Mouse (Mus musculus): ENCODE measurements at regions not wholly inside any gene's neighbourhood (a gene's known extent, or its start where the extent isn't known, plus 50 kb on each side); places are given as distances from the start of the nearest gene placed in this dataset.

- Histone ChIP-seq H3K4me1 (replicated peaks) (peaks cover 29% of the 10 kb centered on the region), H3K4me3 (replicated peaks) (no peak overlapping the region), H3K9me3 (no peaks in the 10 kb centered on the region), H3K4me2 (no peak overlapping the region), H3K27me3 (no peaks in the 10 kb centered on the region), H3K27ac (no peak overlapping the region), H3K9ac (replicated peaks) (no peak overlapping the region), H3K36me3 (no peaks in the 10 kb centered on the region)
- ATAC-seq (ENCODE audit: insufficient number of reproducible peaks, insufficient read depth, low FRiP score, low TSS enrichment, low read depth), result no peak
- WGBS, result 45% methylated on average over 13 of the region's 13 CpGs
Observed at GRCm38 (mm10) chr13:56362646-56363045, 63.7 kb upstream of the Gm3045 start.

GRCm38 (mm10) chr13:56369600-56369999 is 56.8 kb upstream of the Gm3045 start:
- H3K9ac ChIP-seq (replicated peaks), result no peak overlapping the region
- no peaks in the 10 kb centered on the region for H3K27me3 ChIP-seq
- no peak overlapping the region for H3K4me2 ChIP-seq
- ATAC-seq (ENCODE audit: insufficient number of reproducible peaks, insufficient read depth, low FRiP score, low TSS enrichment, low read depth), result no peak
- peaks cover 34% of the 10 kb centered on the region for H3K4me1 ChIP-seq (replicated peaks)
- no peaks in the 10 kb centered on the region for H3K9me3 ChIP-seq
- no peak overlapping the region for H3K4me3 ChIP-seq (replicated peaks)
- H3K36me3 ChIP-seq, result no peaks in the 10 kb centered on the region
- 77% methylated on average over 2 of the region's 2 CpGs for WGBS
- no peak overlapping the region for H3K27ac ChIP-seq

GRCm38 (mm10) chr13:56371374-56371773 is 55.0 kb upstream of the Gm3045 start:
- Histone ChIP-seq H3K4me1 (replicated peaks) (peaks cover 34% of the 10 kb centered on the region), H3K27me3 (no peaks in the 10 kb centered on the region), H3K36me3 (no peaks in the 10 kb centered on the region), H3K4me3 (replicated peaks) (no peak overlapping the region), H3K9ac (replicated peaks) (no peak overlapping the region), H3K4me2 (no peak overlapping the region), H3K27ac (peak overlapping the region; percentile 47; the same call in 1 of the 2 replicates), H3K9me3 (no peaks in the 10 kb centered on the region)
- no peak for ATAC-seq (ENCODE audit: insufficient number of reproducible peaks, insufficient read depth, low FRiP score, low TSS enrichment, low read depth)
- 24% methylated on average over 5 of the region's 5 CpGs for WGBS

- H3K9me3 ChIP-seq, result no peaks in the 10 kb centered on the region
- H3K27ac ChIP-seq, result no peak overlapping the region
- H3K4me2 ChIP-seq, result no peak overlapping the region
- H3K4me3 ChIP-seq (replicated peaks), result no peak overlapping the region
- H3K36me3 ChIP-seq, result no peaks in the 10 kb centered on the region
- H3K4me1 ChIP-seq (replicated peaks), result peaks cover 30% of the 10 kb centered on the region
- H3K27me3 ChIP-seq, result no peaks in the 10 kb centered on the region
- 54% methylated on average over 20 of the region's 20 CpGs for WGBS
- H3K9ac ChIP-seq (replicated peaks), result no peak overlapping the region
- ATAC-seq (ENCODE audit: insufficient number of reproducible peaks, insufficient read depth, low FRiP score, low TSS enrichment, low read depth), result no peak
Observed at GRCm38 (mm10) chr13:56372003-56372725, 54.2 kb upstream of the Gm3045 start.

- Histone ChIP-seq H3K27me3 (no peaks in the 10 kb centered on the region), H3K4me3 (replicated peaks) (no peak overlapping the region), H3K4me2 (no peak overlapping the region), H3K4me1 (replicated peaks) (peaks cover 25% of the 10 kb centered on the region), H3K27ac (no peak overlapping the region), H3K9me3 (no peaks in the 10 kb centered on the region), H3K9ac (replicated peaks) (no peak overlapping the region), H3K36me3 (no peaks in the 10 kb centered on the region)
- WGBS, result 80% methylated on average over 6 of the region's 6 CpGs
- no peak for ATAC-seq (ENCODE audit: insufficient number of reproducible peaks, insufficient read depth, low FRiP score, low TSS enrichment, low read depth)
Observed at GRCm38 (mm10) chr13:56372727-56373126, 53.7 kb upstream of the Gm3045 start.
